Mouse (Mus musculus) limb, embryonic 13.5 days (tissue): ENCODE results near the gene Aph1a. TPM values are rescaled to one million over a fixed set of nuclear protein-coding genes. Genes with fewer than 3 reads are reported as not detected.
"Not testable (repeated sequence)": the region's sequence is repeated elsewhere in the genome, so short reads cannot be mapped to it uniquely, and the experiment has no call there.

Experiments
- ATAC-seq: fragments of 200-750 bp; cut with Nextera tagmentation; 2 replicates; pipeline ENCODE4 v1.8.0; 2017; ENCODE audit warnings: low read depth, moderate number of reproducible peaks, moderate TSS enrichment; ENCODE audit not compliant: low FRiP score
- H3K27ac ChIP-seq: fragments of 300-500 bp; sonication (generic); 2 replicates; pipeline ENCODE4 v1.5.1; 2015; ENCODE audit warnings: inconsistent platforms, mild to moderate bottlenecking, moderate library complexity
- H3K27me3 ChIP-seq: fragments of 300-500 bp; sonication (generic); 2 replicates; pipeline ENCODE4 v1.6.1; 2015; ENCODE audit warnings: mild to moderate bottlenecking, inconsistent platforms
- H3K36me3 ChIP-seq: fragments of 300-500 bp; sonication (generic); 2 replicates; pipeline ENCODE4 v1.6.1; 2015; ENCODE audit warnings: inconsistent platforms, mild to moderate bottlenecking, moderate library complexity
- H3K4me1 ChIP-seq: fragments of 300-500 bp; sonication (generic); 2 replicates; pipeline ENCODE4 v1.6.1; 2015; ENCODE audit warnings: inconsistent platforms
- H3K4me2 ChIP-seq: fragments of 300-500 bp; sonication (generic); replicated peaks from 2 replicates; pipeline ENCODE4 v1.6.1; 2015; ENCODE audit warnings: inconsistent platforms, mild to moderate bottlenecking, moderate library complexity
- H3K4me3 ChIP-seq: fragments of 300-500 bp; sonication (generic); 2 replicates; pipeline ENCODE4 v1.5.1; 2015; ENCODE audit warnings: moderate library complexity, mild to moderate bottlenecking, inconsistent platforms
- H3K9ac ChIP-seq: fragments of 300-500 bp; sonication (generic); 2 replicates; pipeline ENCODE4 v1.6.1; 2015; ENCODE audit warnings: mild to moderate bottlenecking, inconsistent platforms
- H3K9me3 ChIP-seq: fragments of 300-500 bp; sonication (generic); 2 replicates; pipeline ENCODE4 v1.6.1; 2016; ENCODE audit warnings: inconsistent platforms
- WGBS: fragments of 180-500 bp; shearing (Covaris S2); methylation state at CpG from one replicate; pipeline ENCODE4 v1.1.7; 2015; 5-methylcytosine and 5-hydroxymethylcytosine counted together
- polyA plus RNA-seq: library from polyadenylated mRNA; unstranded; fragments of >200 nt; fragmentation: Nextera tagmentation; extraction: Ambion mirVana; gene quantifications from 2 replicates; pipeline ENCODE4 v1.2.1, GENCODE M21; 2015

Gene Aph1a
- polyA plus RNA-seq = 30.2 and 30.9 TPM in 2 replicates

GRCm38 (mm10) chr3:95893606-95894316 is at the start of gene Aph1a:
Gene Aph1a, plus strand, starts transcription at chr3:95893969.
- under 1% methylated on average over 26 of the region's 43 CpGs for WGBS
- peak within 1 kb of the TSS; percentile 86 for H3K9ac ChIP-seq
- H3K36me3 ChIP-seq, H3K9me3 ChIP-seq, H3K27me3 ChIP-seq: not testable (repeated sequence)
- H3K4me3 ChIP-seq = peak within 1 kb of the TSS; percentile 76
- H3K27ac ChIP-seq = peak within 1 kb of the TSS; percentile 52; the same call in 1 of the 2 replicates
- H3K4me1 ChIP-seq = peaks cover 40% of the 10 kb centered on the region
- peak within 1 kb of the TSS; percentile 90 for H3K4me2 ChIP-seq
- ATAC-seq = peak; percentile 98

GRCm38 (mm10) chr3:95850611-95851010 is 43.2 kb upstream of the Aph1a start:
- no peak overlapping the region for H3K4me3 ChIP-seq
- ATAC-seq = no peak
- no peaks in the 10 kb centered on the region for H3K27me3 ChIP-seq
- H3K27ac ChIP-seq = no peak overlapping the region
- WGBS = 86% methylated on average over 4 of the region's 4 CpGs
- no peak overlapping the region for H3K9ac ChIP-seq
- H3K36me3 ChIP-seq = peaks cover 78% of the 10 kb centered on the region
- no peak overlapping the region for H3K4me2 ChIP-seq
- H3K4me1 ChIP-seq = peaks cover 9% of the 10 kb centered on the region
- H3K9me3 ChIP-seq = no peaks in the 10 kb centered on the region

GRCm38 (mm10) chr3:95851317-95851716 is 42.5 kb upstream of the Aph1a start:
- Histone ChIP-seq H3K27me3 (no peaks in the 10 kb centered on the region), H3K27ac (no peak overlapping the region), H3K9ac (no peak overlapping the region), H3K4me1 (peaks cover 11% of the 10 kb centered on the region), H3K4me3 (no peak overlapping the region), H3K9me3 (no peaks in the 10 kb centered on the region), H3K36me3 (peaks cover 71% of the 10 kb centered on the region), H3K4me2 (no peak overlapping the region)
- no peak for ATAC-seq
- WGBS = 94% methylated on average over 8 of the region's 8 CpGs

- Histone ChIP-seq H3K9me3 (no peaks in the 10 kb centered on the region), H3K4me2 (peak within 1 kb of the TSS; percentile 69), H3K27me3 (no peaks in the 10 kb centered on the region), H3K9ac (peak within 1 kb of the TSS; percentile 88), H3K36me3 (peaks cover 29% of the 10 kb centered on the region), H3K27ac (peak within 1 kb of the TSS; percentile 83), H3K4me3 (peak within 1 kb of the TSS; percentile 86), H3K4me1 (peaks cover 11% of the 10 kb centered on the region)
- under 1% methylated on average over 56 of the region's 56 CpGs for WGBS
- ATAC-seq = peak; percentile 98
These were observed 38.2 kb upstream of the Aph1a start, which contains the start of gene Prpf3 for GRCm38 (mm10) chr3:95855502-95856089. Gene Prpf3, minus strand, starts transcription at chr3:95855885.

GRCm38 (mm10) chr3:95856115-95856514 is 37.7 kb upstream of the Aph1a start:
- peak; percentile 13; the same call in 1 of the 2 replicates for ATAC-seq
- 28% methylated on average over 7 of the region's 7 CpGs for WGBS
- H3K36me3 ChIP-seq = peaks cover 24% of the 10 kb centered on the region
- H3K4me1 ChIP-seq = peaks cover 11% of the 10 kb centered on the region
- H3K4me3 ChIP-seq = peak overlapping the region; percentile 86
- H3K4me2 ChIP-seq = peak overlapping the region; percentile 69
- H3K9ac ChIP-seq = peak overlapping the region; percentile 88
- H3K9me3 ChIP-seq = no peaks in the 10 kb centered on the region
- H3K27ac ChIP-seq = peak overlapping the region; percentile 78
- H3K27me3 ChIP-seq = no peaks in the 10 kb centered on the region

GRCm38 (mm10) chr3:95857050-95857449 is 36.7 kb upstream of the Aph1a start:
- H3K36me3 ChIP-seq = peaks cover 20% of the 10 kb centered on the region
- H3K4me2 ChIP-seq, H3K27me3 ChIP-seq, H3K9ac ChIP-seq, ATAC-seq, H3K4me3 ChIP-seq, H3K27ac ChIP-seq, H3K9me3 ChIP-seq: not testable (repeated sequence)
- WGBS = 71% methylated on average over 1 of the region's 1 CpGs
- peaks cover 11% of the 10 kb centered on the region for H3K4me1 ChIP-seq

- not testable (repeated sequence) for H3K9me3 ChIP-seq, ATAC-seq, H3K4me2 ChIP-seq, H3K27me3 ChIP-seq, H3K4me3 ChIP-seq, H3K27ac ChIP-seq, H3K9ac ChIP-seq
- Histone ChIP-seq H3K4me1 (peaks cover 11% of the 10 kb centered on the region), H3K36me3 (peaks cover 15% of the 10 kb centered on the region)
- 81% methylated on average over 3 of the region's 3 CpGs for WGBS
These were observed 35.5 kb upstream of the Aph1a start for GRCm38 (mm10) chr3:95858278-95858677.

GRCm38 (mm10) chr3:95860323-95860722 is 33.4 kb upstream of the Aph1a start:
- 0 out of 2 replicates have a peak, but pooled peaks cover 2% of the 10 kb centered on the region for H3K4me1 ChIP-seq
- no peaks in the 10 kb centered on the region for H3K9me3 ChIP-seq
- no peak overlapping the region for H3K4me3 ChIP-seq
- no peak overlapping the region for H3K27ac ChIP-seq
- 86% methylated on average over 3 of the region's 3 CpGs for WGBS
- H3K9ac ChIP-seq = no peak overlapping the region
- no peaks in the 10 kb centered on the region for H3K27me3 ChIP-seq
- H3K36me3 ChIP-seq = peaks cover 25% of the 10 kb centered on the region
- no peak overlapping the region for H3K4me2 ChIP-seq
- ATAC-seq = no peak

- ATAC-seq = no peak
- WGBS = 78% methylated on average over 10 of the region's 10 CpGs
- H3K36me3 ChIP-seq = peaks cover 34% of the 10 kb centered on the region
- H3K9ac ChIP-seq = no peak overlapping the region
- H3K4me2 ChIP-seq = no peak overlapping the region
- no peaks in the 10 kb centered on the region for H3K27me3 ChIP-seq
- H3K9me3 ChIP-seq = no peaks in the 10 kb centered on the region
- no peak overlapping the region for H3K4me3 ChIP-seq
- H3K4me1 ChIP-seq = 0 out of 2 replicates have a peak, but pooled peaks cover under 1% of the 10 kb centered on the region
- H3K27ac ChIP-seq = no peak overlapping the region
These were observed 32.6 kb upstream of the Aph1a start for GRCm38 (mm10) chr3:95861216-95861615.

- 49% methylated on average over 2 of the region's 2 CpGs for WGBS
- H3K36me3 ChIP-seq = peaks cover 37% of the 10 kb centered on the region
- H3K9me3 ChIP-seq = no peaks in the 10 kb centered on the region
- H3K4me1 ChIP-seq = no peaks in the 10 kb centered on the region
- no peak overlapping the region for H3K4me2 ChIP-seq
- H3K27me3 ChIP-seq = no peaks in the 10 kb centered on the region
- peak; percentile 44; the same call in 1 of the 2 replicates for ATAC-seq
- H3K4me3 ChIP-seq = no peak overlapping the region
- no peak overlapping the region for H3K9ac ChIP-seq
- H3K27ac ChIP-seq = no peak overlapping the region
These were observed 32.0 kb upstream of the Aph1a start for GRCm38 (mm10) chr3:95861796-95862195.

- no peak overlapping the region for H3K9ac ChIP-seq
- H3K27me3 ChIP-seq = no peaks in the 10 kb centered on the region
- H3K9me3 ChIP-seq = no peaks in the 10 kb centered on the region
- no peak overlapping the region for H3K27ac ChIP-seq
- H3K4me2 ChIP-seq = no peak overlapping the region
- no peak overlapping the region for H3K4me3 ChIP-seq
- no peaks in the 10 kb centered on the region for H3K4me1 ChIP-seq
- no peak for ATAC-seq
- 77% methylated on average over 7 of the region's 7 CpGs for WGBS
- peaks cover 51% of the 10 kb centered on the region for H3K36me3 ChIP-seq
These were observed 30.2 kb upstream of the Aph1a start for GRCm38 (mm10) chr3:95863578-95863977.

- Histone ChIP-seq H3K4me1 (no peaks in the 10 kb centered on the region), H3K4me3 (no peak overlapping the region), H3K9me3 (no peaks in the 10 kb centered on the region), H3K9ac (no peak overlapping the region), H3K4me2 (no peak overlapping the region), H3K27ac (no peak overlapping the region), H3K27me3 (no peaks in the 10 kb centered on the region), H3K36me3 (peaks cover 65% of the 10 kb centered on the region)
- no peak for ATAC-seq
- 79% methylated on average over 5 of the region's 5 CpGs for WGBS
These were observed 28.7 kb upstream of the Aph1a start for GRCm38 (mm10) chr3:95865050-95865449.
